Mouse (Mus musculus): ENCODE measurements around the gene Rapsn. TPM values are rescaled to one million over a fixed set of nuclear protein-coding genes. Genes with fewer than 3 reads are reported as not detected.

Rapsn gene
- total RNA-seq, 1 experiment = 1.1 TPM

DNA sequence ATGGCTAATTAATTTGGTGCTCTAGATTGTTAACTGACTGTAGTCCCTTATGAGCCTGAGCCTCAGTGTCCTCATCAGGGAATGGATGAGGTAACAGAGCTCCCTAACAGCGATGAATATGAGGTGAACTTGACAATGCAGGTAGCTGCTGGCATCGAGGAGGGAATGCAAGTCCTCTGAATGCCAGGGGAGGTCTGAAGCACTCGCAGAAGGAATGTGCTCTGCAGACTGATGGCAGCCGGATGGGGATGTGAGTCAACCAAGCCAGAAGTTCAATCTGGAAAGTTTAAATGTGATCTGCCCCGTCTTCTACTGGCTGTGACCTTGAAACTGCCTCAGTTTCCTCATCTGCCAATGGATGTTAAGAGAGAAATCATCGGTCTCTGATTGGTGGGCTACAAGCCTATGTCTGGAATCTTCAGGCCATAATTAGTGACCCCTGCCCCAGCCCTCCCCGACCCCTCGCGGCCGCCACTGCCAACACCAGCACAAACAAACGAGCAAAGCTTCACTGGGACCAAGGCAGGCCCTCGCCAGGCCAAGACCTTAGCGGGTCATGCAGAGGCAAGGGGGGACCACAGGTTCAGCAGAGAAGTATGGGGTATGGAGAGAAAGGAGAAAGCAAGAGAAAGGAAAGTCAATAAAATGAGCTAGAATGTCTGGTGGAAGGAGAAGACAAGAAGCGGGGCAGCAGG, 34.0 kb downstream of the Rapsn start:
- in situ Hi-C loops (cut with MboI; ENCODE audit: low sequenced_read_pairs in 2 of 2, unreplicated experiment in 2 of 2) = no loop called here
- TF ChIP-seq MAFK (IDR thresholded peaks at IDR 0.05; ENCODE audit: insufficient read depth, low read depth, low read length) (no peak), CHD2 (IDR thresholded peaks at IDR 0.05; ENCODE audit: low read depth, low read length) (no peak), HCFC1 (IDR thresholded peaks at IDR 0.05; ENCODE audit: borderline replicate concordance, insufficient read depth, low read length) (no peak), ZNF384 (IDR thresholded peaks at IDR 0.05; ENCODE audit: low read depth, low read length) (no peak), ZC3H11A (IDR thresholded peaks at IDR 0.05; ENCODE audit: borderline replicate concordance, low read depth, low read length) (no peak)
- DNase-seq (ENCODE audit: low read depth, low spot score) = no peak

DNA sequence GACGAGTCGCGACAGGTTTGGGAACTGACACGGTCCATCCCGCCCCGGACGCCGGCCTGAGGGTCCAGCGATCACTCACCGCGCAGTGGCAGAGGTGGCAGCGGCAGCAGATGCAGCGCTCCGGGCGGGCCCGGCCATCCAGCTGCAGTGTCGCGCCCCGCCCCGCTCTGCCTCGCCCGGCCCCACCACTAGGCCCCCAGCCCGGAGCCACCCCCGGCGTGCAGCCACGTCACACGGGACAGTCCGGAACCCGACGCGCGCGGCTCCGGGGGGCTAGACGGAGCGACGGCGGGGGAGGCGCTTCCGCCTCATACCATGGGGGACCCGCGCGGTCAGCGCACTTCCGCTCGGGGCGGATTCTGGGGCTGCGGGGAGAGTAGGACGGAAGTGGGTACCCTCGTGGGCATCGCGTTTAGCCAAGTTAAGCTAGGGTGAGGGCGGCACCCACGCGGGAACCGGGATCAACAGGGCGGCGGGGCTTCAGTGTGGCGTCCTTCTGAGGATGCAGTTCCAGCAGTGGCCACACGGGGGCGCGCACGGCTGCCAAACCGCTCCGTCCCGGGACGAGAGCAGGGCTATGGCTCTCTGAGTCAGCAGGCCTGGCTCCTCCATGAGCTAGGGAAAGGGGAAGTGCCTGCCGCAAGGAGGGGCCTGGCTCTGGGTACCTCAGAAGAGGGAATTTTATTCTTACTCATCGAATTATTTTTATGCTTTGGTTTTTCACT, 34.8 kb downstream of the Rapsn start, which contains the start of gene Slc39a13:
Gene Slc39a13, minus strand, starts transcription at position 342 of the 725 bp plus-strand sequence.
- TF ChIP-seq HCFC1 (IDR thresholded peaks at IDR 0.05; ENCODE audit: borderline replicate concordance, insufficient read depth, low read length) = peak; percentile 94
- no peak for TF ChIP-seq ZNF384 (IDR thresholded peaks at IDR 0.05; ENCODE audit: low read depth, low read length)
- H3K9me3 ChIP-seq (ENCODE audit: control insufficient read depth, insufficient read depth, low read depth, low read length) = no peaks in the 10 kb centered on the region
- peak; percentile 81 for DNase-seq (ENCODE audit: low read depth, low spot score)
- in situ Hi-C loops (cut with MboI; ENCODE audit: low sequenced_read_pairs in 2 of 2, unreplicated experiment in 2 of 2) = no loop called here
- peaks cover 0 to 9% of the 10 kb centered on the region in 2 experiments; a peak in 2 of 4 replicates for H3K4me1 ChIP-seq (ENCODE audit: control insufficient read depth in 2 of 2, insufficient read depth in 2 of 2, low read length in 2 of 2, poor library complexity in 1 of 2)
- H3K36me3 ChIP-seq (ENCODE audit: control insufficient read depth, insufficient read depth, low read length, poor library complexity, severe bottlenecking) = no peaks in the 10 kb centered on the region; the same call in 1 of the 2 replicates
- H3K4me3 ChIP-seq (ENCODE audit: insufficient read depth in 1 of 2, low read depth in 1 of 2, low read length in 2 of 2, poor library complexity in 1 of 2, severe bottlenecking in 1 of 2) = peak within 1 kb of the TSS; percentile 73 to 84
- peak within 1 kb of the TSS; percentile 6; the same call in 1 of the 2 replicates for H3K27ac ChIP-seq (ENCODE audit: insufficient read depth, low read depth, low read length, poor library complexity, severe bottlenecking)
- H3K9ac ChIP-seq (ENCODE audit: insufficient read depth, low read depth, low read length, poor library complexity, severe bottlenecking) = peak within 1 kb of the TSS; percentile 79

More for the DNA sequence above, 34.0 kb downstream of the Rapsn start:
- peaks cover 0 to 9% of the 10 kb centered on the region in 2 experiments; a peak in 2 of 4 replicates for H3K4me1 ChIP-seq (ENCODE audit: control insufficient read depth in 2 of 2, insufficient read depth in 2 of 2, low read length in 2 of 2, poor library complexity in 1 of 2)
- H3K4me3 ChIP-seq (ENCODE audit: insufficient read depth in 1 of 2, low read depth in 1 of 2, low read length in 2 of 2, poor library complexity in 1 of 2, severe bottlenecking in 1 of 2) = peak overlapping the region; percentile 73 to 84
- no peaks in the 10 kb centered on the region for H3K9me3 ChIP-seq (ENCODE audit: control insufficient read depth, insufficient read depth, low read depth, low read length)
- H3K36me3 ChIP-seq (ENCODE audit: control insufficient read depth, insufficient read depth, low read length, poor library complexity, severe bottlenecking) = no peaks in the 10 kb centered on the region; the same call in 1 of the 2 replicates
- H3K27ac ChIP-seq (ENCODE audit: insufficient read depth, low read depth, low read length, poor library complexity, severe bottlenecking) = no peak overlapping the region
- peak overlapping the region; percentile 79 for H3K9ac ChIP-seq (ENCODE audit: insufficient read depth, low read depth, low read length, poor library complexity, severe bottlenecking)

DNA sequence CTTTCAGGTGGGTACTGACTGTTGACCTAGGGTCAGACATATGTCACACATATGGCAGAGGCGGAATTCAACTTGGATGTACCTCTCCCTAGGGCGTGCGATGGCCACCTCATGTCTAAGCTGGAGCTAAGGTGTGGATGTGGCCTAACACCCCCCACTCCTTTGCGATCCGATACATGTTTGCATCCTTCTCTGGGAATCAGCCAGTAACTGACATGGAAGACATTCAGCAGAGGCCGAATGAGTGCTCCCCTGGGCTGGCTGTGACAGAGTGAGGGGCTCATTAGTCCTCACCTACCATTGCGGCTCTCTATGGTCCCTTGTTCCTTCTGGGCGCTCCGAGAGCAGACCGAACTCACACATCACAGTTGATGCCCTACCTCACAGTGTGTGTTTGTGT, 35.6 kb downstream of the Rapsn start:
- peaks cover 0 to 9% of the 10 kb centered on the region in 2 experiments; a peak in 2 of 4 replicates for H3K4me1 ChIP-seq (ENCODE audit: control insufficient read depth in 2 of 2, insufficient read depth in 2 of 2, low read length in 2 of 2, poor library complexity in 1 of 2)
- H3K36me3 ChIP-seq (ENCODE audit: control insufficient read depth, insufficient read depth, low read length, poor library complexity, severe bottlenecking) = no peaks in the 10 kb centered on the region; the same call in 1 of the 2 replicates
- no peaks in the 10 kb centered on the region for H3K9me3 ChIP-seq (ENCODE audit: control insufficient read depth, insufficient read depth, low read depth, low read length)
- TF ChIP-seq ZC3H11A (IDR thresholded peaks at IDR 0.05; ENCODE audit: borderline replicate concordance, low read depth, low read length) = no peak
- no peak for TF ChIP-seq ZNF384 (IDR thresholded peaks at IDR 0.05; ENCODE audit: low read depth, low read length)
- peak overlapping the region; percentile 73 to 84 for H3K4me3 ChIP-seq (ENCODE audit: insufficient read depth in 1 of 2, low read depth in 1 of 2, low read length in 2 of 2, poor library complexity in 1 of 2, severe bottlenecking in 1 of 2)
- in situ Hi-C loops (cut with MboI; ENCODE audit: low sequenced_read_pairs in 2 of 2, unreplicated experiment in 2 of 2) = no loop called here
- H3K27ac ChIP-seq (ENCODE audit: insufficient read depth, low read depth, low read length, poor library complexity, severe bottlenecking) = no peak overlapping the region
- H3K9ac ChIP-seq (ENCODE audit: insufficient read depth, low read depth, low read length, poor library complexity, severe bottlenecking) = peak overlapping the region; percentile 79
- no peak for DNase-seq (ENCODE audit: low read depth, low spot score)

DNA sequence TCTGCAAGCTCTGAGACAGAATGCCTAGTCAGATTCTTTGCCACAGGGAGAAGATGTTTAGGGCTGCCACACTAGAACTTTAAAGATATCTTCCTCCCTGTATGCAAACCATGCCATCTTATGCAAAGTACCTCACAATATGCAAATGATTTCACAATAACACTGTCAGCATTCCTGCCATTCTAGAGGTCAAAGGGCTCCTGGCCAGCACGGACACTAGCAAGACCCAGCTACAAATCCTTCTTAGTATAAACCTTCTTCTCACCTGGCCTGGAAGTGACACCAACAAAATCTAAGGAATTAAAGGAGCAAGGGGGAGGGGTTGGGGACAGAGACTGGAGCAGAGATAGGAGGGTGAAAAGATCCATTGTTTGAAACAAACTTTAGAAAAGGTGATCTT, 36.7 kb downstream of the Rapsn start:
- Histone ChIP-seq H3K4me1 (ENCODE audit: control insufficient read depth in 2 of 2, insufficient read depth in 2 of 2, low read length in 2 of 2, poor library complexity in 1 of 2) (peaks cover 0 to 9% of the 10 kb centered on the region in 2 experiments; a peak in 2 of 4 replicates), H3K4me3 (ENCODE audit: insufficient read depth in 1 of 2, low read depth in 1 of 2, low read length in 2 of 2, poor library complexity in 1 of 2, severe bottlenecking in 1 of 2) (no peak overlapping the region), H3K9me3 (ENCODE audit: control insufficient read depth, insufficient read depth, low read depth, low read length) (no peaks in the 10 kb centered on the region), H3K27ac (ENCODE audit: insufficient read depth, low read depth, low read length, poor library complexity, severe bottlenecking) (no peak overlapping the region), H3K36me3 (ENCODE audit: control insufficient read depth, insufficient read depth, low read length, poor library complexity, severe bottlenecking) (no peaks in the 10 kb centered on the region), H3K9ac (ENCODE audit: insufficient read depth, low read depth, low read length, poor library complexity, severe bottlenecking) (no peak overlapping the region)
- DNase-seq (ENCODE audit: low read depth, low spot score) = no peak
- in situ Hi-C loops (cut with MboI; ENCODE audit: low sequenced_read_pairs in 2 of 2, unreplicated experiment in 2 of 2) = no loop called here
- TF ChIP-seq ZC3H11A (IDR thresholded peaks at IDR 0.05; ENCODE audit: borderline replicate concordance, low read depth, low read length) = no peak
- no peak for TF ChIP-seq CHD2 (IDR thresholded peaks at IDR 0.05; ENCODE audit: low read depth, low read length)
- no peak for TF ChIP-seq ZNF384 (IDR thresholded peaks at IDR 0.05; ENCODE audit: low read depth, low read length)
- TF ChIP-seq MAFK (IDR thresholded peaks at IDR 0.05; ENCODE audit: insufficient read depth, low read depth, low read length) = no peak
- no peak for TF ChIP-seq HCFC1 (IDR thresholded peaks at IDR 0.05; ENCODE audit: borderline replicate concordance, insufficient read depth, low read length)
